Mouse (Mus musculus) liver, embryonic 16.5 days (tissue): ENCODE measurements around the gene Gm21541. TPM values are rescaled to one million over a fixed set of nuclear protein-coding genes. Genes with fewer than 3 reads are reported as not detected.
"Not testable (repeated sequence)": the region's sequence is repeated elsewhere in the genome, so short reads cannot be mapped to it uniquely, and the experiment has no call there.

Source experiments
- ATAC-seq: fragments of 200-750 bp; cut with Nextera tagmentation; 2 replicates; pipeline ENCODE4 v1.8.0; 2017; ENCODE audit warnings: low read depth, mild to moderate bottlenecking, moderate number of reproducible peaks, moderate library complexity
- H3K27ac ChIP-seq: fragments of 300-500 bp; sonication (generic); 2 replicates; pipeline ENCODE4 v1.5.1; 2014; ENCODE audit warnings: mild to moderate bottlenecking, low read length
- H3K27me3 ChIP-seq: fragments of 300-500 bp; sonication (generic); 2 replicates; pipeline ENCODE4 v1.6.1; 2014; ENCODE audit warnings: low read depth, low read length, mixed read lengths; ENCODE audit not compliant: control insufficient read depth, insufficient read depth
- H3K36me3 ChIP-seq: fragments of 300-500 bp; sonication (generic); 2 replicates; pipeline ENCODE4 v1.6.1; 2014; ENCODE audit warnings: mild to moderate bottlenecking; ENCODE audit not compliant: control insufficient read depth, insufficient read depth
- H3K4me1 ChIP-seq: fragments of 300-500 bp; sonication (generic); 2 replicates; pipeline ENCODE4 v1.6.1; 2014; ENCODE audit warnings: low read depth, low read length, mixed read lengths; ENCODE audit not compliant: control insufficient read depth
- H3K4me2 ChIP-seq: fragments of 300-500 bp; sonication (generic); 2 replicates; pipeline ENCODE4 v1.6.1; 2014; ENCODE audit warnings: low read depth, low read length, mixed read lengths
- H3K4me3 ChIP-seq: fragments of 300-500 bp; sonication (generic); 2 replicates; pipeline ENCODE4 v1.5.1; 2014; ENCODE audit warnings: low read depth, mild to moderate bottlenecking, low read length
- H3K9ac ChIP-seq: fragments of 300-500 bp; sonication (generic); 2 replicates; pipeline ENCODE4 v1.6.1; 2014; ENCODE audit warnings: low read depth, low read length
- H3K9me3 ChIP-seq: fragments of 300-500 bp; sonication (generic); replicated peaks from 2 replicates; pipeline ENCODE4 v1.6.1; 2016; ENCODE audit warnings: low read length; ENCODE audit not compliant: control insufficient read depth
- WGBS: fragments of 180-500 bp; shearing (Covaris S2); extraction: QIAGEN DNeasy Blood & Tissue Kit; methylation state at CpG from one replicate; pipeline ENCODE4 v1.1.7; 2014; ENCODE audit not compliant: insufficient replicate concordance; 5-methylcytosine and 5-hydroxymethylcytosine counted together
- polyA plus RNA-seq: library from polyadenylated mRNA; unstranded; fragments of >200 nt; fragmentation: Nextera tagmentation; extraction: Ambion mirVana; gene quantifications from 2 replicates; pipeline ENCODE4 v1.2.1, GENCODE M21; 2015

Gene Gm21541
- not detected in 2 replicates for polyA plus RNA-seq

DNA sequence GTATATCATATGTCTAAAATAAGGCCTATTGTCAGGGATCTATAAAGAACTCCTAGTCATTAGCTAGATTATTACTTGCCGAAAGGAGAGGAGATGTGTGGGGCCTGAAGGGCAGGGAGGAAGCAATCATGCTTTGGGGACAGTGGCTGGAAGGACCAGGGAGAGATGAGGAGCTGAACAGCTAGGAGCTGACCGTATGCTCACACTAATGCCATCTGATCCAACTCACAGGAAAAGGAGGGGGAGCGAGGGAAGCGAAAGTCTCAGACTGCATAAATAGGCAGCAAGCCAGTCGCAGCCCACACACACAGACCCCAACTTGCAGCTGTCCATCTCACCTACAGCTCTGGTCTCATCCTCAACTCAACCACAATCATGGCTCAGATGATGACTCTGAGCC is at the start of gene Gm21541:
Gene Gm21541 (plus strand): TSS at position 301 of the 400 bp plus-strand sequence.
- not testable (repeated sequence) for H3K27me3 ChIP-seq, H3K4me1 ChIP-seq, ATAC-seq, H3K9me3 ChIP-seq, H3K36me3 ChIP-seq, H3K4me3 ChIP-seq, H3K9ac ChIP-seq, H3K27ac ChIP-seq, H3K4me2 ChIP-seq
- no CpG with 5 or more reads among the region's 5 CpGs for WGBS

- H3K9ac ChIP-seq, H3K27me3 ChIP-seq, H3K9me3 ChIP-seq, H3K4me3 ChIP-seq, H3K4me1 ChIP-seq, ATAC-seq, H3K36me3 ChIP-seq, H3K4me2 ChIP-seq, H3K27ac ChIP-seq: not testable (repeated sequence)
- WGBS: no CpG with 5 or more reads among the region's 8 CpGs
These were observed 37.9 kb downstream of the Gm21541 start, which contains the start of gene Gm20878 for GRCm38 (mm10) chr4:41941272-41941671. Gene Gm20878 (plus strand): TSS chr4:41941572.

Other genes with a start within 250 kb of the Gm21541 start
- 0.19 and 0.22 TPM in 2 replicates for gene Cntfr, start 206.5 kb upstream of the Gm21541 start, polyA plus RNA-seq
- gene Il11ra1, start 203.6 kb upstream of the Gm21541 start, polyA plus RNA-seq: 42.3 and 45.4 TPM in 2 replicates
- gene Rpp25l, start 190.1 kb upstream of the Gm21541 start, polyA plus RNA-seq: 27.1 and 27.2 TPM in 2 replicates
- 56.9 and 62.0 TPM in 2 replicates for gene Dctn3, start 180.4 kb upstream of the Gm21541 start, polyA plus RNA-seq
- not detected in 2 replicates for gene Arid3c, start 172.5 kb upstream of the Gm21541 start, polyA plus RNA-seq
- gene Galt, start 148.4 kb upstream of the Gm21541 start, polyA plus RNA-seq: 34.7 and 40.8 TPM in 2 replicates
- 50.6 and 57.0 TPM in 2 replicates for gene Sigmar1, start 147.5 kb upstream of the Gm21541 start, polyA plus RNA-seq
- 7.5 and 9.4 TPM in 2 replicates for gene Ccl27a, start 129.4 kb upstream of the Gm21541 start, polyA plus RNA-seq
- 0.28 TPM in 1 of 2 replicates, not detected in the other for gene Gm20878, start 38.0 kb downstream of the Gm21541 start, polyA plus RNA-seq
- gene Fam205a4, start 62.4 kb downstream of the Gm21541 start, polyA plus RNA-seq: not detected in 2 replicates
- not detected in 2 replicates for gene Gm21093, start 131.1 kb downstream of the Gm21541 start, polyA plus RNA-seq
- gene Gm3893, start 187.6 kb downstream of the Gm21541 start, polyA plus RNA-seq: not detected in 2 replicates
- gene Gm13304, start 211.2 kb downstream of the Gm21541 start, polyA plus RNA-seq: 0.29 TPM in 1 of 2 replicates, not detected in the other
- not detected in 2 replicates for gene Gm13306, start 249.8 kb downstream of the Gm21541 start, polyA plus RNA-seq